Mouse (Mus musculus) lung, postnatal 10 days (tissue): ENCODE data around the gene Slc16a11.
A peak's percentile ranks its signal among the peaks of the same experiment; 100 is the strongest.

Source experiments
- DNase-seq: peaks from one replicate; pipeline ENCODE4 v3.0.0; 2021

Slc16a11 gene

DNA sequence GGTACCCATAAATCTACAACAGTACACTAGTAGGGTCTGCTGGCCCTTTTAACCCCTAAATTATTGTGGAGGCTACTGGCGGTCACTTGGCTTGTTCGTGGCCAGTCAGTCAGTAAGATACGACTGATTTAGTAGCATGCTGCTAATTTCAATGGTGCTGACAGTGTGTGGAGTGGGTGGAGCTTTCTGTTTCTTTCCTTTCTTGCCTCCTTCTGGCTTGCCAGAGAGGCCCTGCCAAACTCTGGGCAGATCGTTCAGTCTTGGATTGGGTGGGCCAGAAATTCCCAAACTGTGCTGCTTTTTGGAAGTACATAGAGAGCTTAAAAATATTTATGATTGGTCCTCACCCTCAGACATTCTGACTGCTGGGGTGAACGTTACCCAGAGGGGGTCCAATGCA is 14.6 kb downstream of the Slc16a11 start:
- no peak for DNase-seq

DNA sequence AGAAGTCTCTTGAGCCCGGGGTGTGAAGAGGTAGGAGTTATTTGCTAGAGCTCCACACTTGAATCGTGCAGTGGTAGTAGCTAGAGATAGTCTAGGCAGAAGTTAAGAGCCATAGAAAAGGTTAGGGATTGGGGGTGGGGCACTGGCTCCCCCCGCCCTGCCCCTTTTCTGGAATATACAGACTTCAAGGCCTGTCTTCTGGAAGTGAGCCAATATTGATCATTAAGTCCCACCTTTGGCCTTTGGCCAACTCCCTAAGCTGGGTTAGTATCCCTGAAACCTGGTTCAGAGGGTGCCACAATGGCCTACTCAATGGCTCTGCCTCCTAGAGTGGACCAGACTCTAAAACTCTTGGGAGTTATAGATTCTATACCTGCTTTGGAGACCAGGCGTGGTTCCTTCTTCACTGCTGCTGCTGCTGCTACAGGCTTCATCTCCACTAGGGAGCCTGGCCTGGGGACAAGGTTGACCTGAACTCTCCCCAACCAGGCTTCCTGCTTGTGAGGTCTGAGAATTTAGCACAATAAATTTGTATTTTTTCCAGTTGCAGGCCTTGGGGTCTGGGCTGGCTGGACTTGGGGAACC is 15.2 kb downstream of the Slc16a11 start:
- no peak for DNase-seq

DNA sequence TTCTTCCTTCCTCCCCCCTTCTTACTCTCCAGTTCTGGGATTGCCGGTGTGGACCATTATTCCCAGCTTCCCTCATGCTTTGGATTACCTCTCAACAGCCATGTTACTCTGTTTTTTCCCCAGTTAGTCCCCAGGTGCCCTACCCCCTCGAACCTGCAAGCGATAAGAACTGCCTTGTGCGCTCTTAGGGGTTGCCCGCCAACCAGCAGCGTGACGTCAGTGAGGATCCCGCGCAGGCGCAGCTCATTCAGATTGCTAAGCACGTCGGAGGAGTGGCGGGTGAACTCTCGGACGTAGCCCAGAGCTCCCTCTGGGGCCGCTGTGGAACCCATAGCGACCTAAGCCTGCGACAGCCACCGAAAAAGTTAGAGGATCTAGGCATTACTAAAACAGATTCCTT is 16.3 kb downstream of the Slc16a11 start:
- DNase-seq: peak; percentile 94

DNA sequence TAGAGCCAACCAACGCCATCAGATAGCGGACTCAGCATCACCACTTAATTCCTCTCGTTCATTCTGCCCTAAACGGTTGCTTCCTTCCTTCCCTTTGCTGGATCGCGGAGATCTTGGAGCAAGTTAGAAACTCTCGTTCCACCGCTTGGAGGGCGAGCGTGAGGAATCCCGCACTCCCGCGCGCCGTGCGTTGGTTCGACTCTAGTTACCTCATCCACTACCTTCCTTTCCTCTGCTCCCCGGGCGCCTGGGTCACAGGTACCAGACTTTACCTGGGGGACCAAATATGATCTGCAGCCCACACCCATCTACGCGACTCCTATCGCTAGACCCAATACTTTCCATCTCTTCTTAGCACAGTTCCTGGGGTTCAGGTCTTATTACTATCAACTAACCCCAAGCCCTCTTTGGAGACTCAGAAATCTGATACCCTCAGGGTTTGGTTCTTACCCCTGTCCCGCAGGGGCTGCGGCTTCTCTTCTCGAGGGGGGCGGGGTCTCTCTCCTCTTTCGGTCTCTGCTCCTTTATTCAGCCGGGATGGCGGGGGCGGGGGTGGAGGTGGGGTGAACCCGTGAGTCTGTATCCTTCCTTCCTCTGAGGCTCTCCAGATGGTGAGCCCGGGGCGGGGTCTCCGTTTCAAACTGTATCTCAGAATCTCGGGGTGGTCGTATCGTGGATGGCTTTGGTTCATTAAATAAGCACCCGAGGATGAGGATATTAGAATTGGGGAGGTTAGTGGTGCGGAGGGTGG is 16.9 kb downstream of the Slc16a11 start, which contains the start of gene Bcl6b:
Gene Bcl6b (minus strand): TSS at position 539 of the 751 bp plus-strand sequence.
- DNase-seq: peak; percentile 70

DNA sequence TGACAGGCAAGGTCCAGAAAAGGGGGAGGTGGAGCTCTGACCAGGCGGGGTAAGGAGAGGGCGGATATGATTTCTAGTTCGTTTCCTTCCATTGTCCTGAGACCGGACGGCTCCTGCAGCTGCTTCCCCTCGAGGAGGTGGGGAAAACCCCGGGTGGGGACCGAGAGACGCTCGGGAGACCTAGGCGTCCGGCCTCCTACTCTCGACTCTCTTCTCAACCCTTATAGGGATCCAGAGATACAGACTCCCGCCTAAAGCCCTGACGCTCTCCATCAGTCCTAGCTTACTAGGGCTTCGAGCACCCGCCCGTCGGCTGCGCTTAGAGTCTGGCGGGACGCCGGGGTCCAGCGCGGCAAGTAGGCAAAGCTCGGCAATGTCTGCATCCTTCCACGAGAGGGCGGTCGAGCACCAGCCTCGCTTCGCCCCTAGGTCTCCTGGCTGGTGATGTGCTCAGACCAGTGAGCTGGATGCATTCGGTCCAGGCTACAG is 17.7 kb downstream of the Slc16a11 start:
- peak; percentile 92 for DNase-seq

DNA sequence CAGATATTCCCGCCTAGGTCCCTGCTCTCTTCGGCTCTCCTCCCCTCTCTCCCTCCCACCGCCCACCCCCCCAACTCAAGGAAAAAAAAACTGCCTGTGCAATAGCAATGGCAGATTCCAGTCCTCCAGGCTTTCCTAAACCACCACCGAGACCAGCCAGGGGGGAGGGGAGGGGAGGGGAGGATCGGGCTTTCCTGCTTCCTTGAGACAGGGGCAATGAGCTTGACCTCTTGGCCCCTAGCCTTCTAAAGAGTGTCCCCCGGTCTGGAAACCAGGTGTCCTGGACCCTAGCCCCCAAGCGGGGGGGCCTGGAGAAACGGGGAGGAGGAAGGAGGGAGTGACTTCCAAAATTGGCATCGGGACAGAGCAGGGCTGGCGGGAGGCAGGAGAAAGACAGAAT is 20.0 kb downstream of the Slc16a11 start:
- DNase-seq: peak; percentile 73

DNA sequence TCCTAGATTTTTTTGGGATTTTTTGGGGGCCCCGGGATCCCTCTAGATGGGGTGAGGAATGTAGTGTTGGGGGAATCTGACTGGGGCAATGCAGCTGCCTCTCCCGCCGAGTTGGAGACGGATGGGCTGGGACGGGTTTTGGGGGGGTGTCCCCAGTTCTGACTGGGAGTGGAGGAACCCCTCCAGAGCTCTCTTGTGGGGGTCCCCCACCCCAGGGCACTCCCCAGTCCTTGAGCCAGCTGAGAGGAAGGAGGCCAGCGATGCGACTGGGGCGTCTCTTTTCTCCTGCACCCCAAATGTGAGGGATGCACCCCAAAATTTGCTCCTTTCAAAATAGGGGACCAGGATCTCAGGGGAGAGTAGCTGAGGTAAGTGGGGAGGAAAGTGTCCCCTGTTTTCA is 20.5 kb downstream of the Slc16a11 start:
- DNase-seq: no peak

DNA sequence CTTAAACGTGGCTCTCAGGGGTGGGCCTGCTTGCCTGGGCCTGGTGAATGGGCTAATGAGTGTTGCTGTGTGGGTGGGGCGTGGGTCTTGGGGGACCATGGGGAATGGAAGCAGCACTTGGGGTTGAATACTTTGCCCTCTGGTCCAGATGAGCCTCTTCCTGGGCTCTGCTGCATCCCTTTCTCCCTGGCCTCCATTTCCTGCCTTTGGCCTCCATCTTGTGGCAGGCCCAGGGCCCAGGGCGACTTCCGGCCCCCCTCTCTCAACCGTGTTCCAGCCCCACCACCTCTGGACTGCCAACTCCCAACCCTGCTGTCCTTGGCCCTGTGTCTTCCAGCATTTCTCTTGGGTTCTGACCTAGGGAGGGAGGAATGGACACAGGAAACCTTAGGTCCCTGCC is 21.5 kb downstream of the Slc16a11 start:
- DNase-seq: peak; percentile 79

DNA sequence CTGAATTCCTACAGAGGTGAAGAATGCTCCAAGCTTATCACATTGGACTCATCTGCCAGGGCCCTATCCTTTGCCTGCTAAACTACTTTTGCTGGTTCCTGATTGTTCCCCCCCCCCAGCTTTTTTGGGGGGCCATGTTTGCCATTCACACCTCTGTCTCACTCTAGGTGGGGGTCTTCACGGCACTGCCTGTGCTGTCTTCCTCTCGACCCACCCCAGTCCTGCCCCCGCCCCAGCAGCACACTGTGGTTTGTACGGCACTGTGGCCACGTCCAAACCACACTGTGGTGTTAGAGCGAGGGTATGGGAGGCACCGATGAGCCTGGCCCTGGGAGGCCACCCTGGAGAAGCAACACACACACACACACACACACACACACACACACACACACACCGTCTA is 21.9 kb downstream of the Slc16a11 start:
- DNase-seq: no peak

DNA sequence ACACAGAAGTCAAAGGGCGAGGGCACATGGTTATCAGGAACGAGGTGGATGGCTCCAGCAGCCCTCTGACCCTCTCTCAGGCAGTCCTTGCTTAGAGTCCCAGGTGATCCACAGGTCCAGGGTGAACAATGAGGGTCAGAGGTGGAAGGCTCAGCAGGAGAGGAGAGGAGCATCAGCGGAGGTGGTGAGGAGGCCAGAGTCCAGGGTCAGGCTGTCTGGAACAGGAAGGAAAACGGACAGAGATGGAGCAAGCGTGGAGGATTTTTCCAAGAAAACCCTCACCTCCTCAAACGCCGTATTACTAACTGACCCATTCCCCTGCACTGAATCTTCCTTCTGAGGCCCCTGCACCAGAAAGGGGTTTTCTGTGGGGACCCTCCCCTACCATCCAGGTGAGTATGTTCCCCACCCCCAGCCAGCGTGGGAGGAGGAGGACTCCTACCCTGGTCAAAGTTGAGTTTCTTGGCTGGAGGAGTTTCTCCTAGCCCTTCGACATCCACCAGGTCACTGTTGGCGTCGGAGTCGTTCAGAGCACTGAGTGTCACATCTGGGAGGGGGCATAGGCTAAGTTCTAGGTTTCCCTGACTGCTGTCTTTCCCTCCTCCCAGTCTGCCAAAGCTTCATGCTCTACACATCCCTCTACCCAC is 22.8 kb downstream of the Slc16a11 start:
- no peak for DNase-seq

DNA sequence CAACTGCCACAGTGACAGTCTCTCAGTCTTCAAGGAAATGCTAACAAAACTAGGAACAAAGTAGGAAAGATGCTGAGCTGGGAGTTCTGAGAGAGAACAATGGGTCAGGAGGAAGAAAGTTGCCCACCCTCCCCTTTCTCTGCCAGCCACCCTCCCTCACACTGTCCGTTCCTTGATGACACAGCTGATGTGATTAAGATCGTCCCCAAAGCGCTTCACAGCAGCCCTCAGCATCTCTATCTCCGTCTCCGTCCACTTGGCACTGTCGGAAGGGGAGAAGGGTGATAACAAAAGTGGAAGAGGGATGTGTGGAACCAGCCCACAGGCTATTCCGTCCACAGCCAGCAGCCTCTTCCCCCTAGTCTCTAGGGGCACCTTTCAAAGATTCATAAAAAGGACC is 24.2 kb downstream of the Slc16a11 start:
- no peak for DNase-seq

DNA sequence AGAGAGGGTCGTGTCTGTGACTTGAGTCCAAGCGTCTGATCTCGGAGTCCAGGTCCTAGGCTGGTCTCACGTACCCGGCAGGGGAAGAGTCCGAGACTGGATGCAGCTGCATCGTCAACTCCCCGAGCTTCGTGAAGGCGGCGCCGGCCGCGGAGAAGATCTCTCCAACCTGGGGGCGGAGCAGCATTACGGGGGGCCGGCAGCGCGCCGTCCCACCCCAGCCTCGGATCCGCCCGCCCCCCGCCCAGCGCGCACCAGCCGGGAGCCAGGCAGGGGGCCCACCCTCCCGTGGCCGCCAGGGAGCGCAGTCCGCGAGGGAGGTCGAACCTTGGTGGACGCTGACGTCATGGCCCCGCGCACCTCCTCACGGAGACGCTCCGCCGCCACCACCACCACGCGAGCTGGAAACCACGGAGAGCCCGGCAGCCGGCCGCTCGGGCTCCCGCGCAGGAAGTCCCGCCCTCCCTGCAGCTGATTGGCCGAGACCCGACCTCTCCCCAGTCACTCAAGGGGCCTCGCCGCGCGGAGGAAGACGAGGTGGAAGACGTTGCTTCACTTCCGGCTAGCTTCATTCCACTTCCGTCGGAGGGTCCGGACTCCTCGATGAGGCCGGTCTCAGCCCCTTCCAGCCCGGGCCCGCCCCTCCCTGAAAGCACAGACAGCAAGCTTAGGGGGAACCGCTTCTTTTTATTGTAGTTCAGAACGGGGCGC is 25.1 kb downstream of the Slc16a11 start, which contains the start of gene 0610010K14Rik:
Gene 0610010K14Rik (minus strand): TSS at position 458 of the 711 bp plus-strand sequence.
- peak; percentile 99 for DNase-seq

DNA sequence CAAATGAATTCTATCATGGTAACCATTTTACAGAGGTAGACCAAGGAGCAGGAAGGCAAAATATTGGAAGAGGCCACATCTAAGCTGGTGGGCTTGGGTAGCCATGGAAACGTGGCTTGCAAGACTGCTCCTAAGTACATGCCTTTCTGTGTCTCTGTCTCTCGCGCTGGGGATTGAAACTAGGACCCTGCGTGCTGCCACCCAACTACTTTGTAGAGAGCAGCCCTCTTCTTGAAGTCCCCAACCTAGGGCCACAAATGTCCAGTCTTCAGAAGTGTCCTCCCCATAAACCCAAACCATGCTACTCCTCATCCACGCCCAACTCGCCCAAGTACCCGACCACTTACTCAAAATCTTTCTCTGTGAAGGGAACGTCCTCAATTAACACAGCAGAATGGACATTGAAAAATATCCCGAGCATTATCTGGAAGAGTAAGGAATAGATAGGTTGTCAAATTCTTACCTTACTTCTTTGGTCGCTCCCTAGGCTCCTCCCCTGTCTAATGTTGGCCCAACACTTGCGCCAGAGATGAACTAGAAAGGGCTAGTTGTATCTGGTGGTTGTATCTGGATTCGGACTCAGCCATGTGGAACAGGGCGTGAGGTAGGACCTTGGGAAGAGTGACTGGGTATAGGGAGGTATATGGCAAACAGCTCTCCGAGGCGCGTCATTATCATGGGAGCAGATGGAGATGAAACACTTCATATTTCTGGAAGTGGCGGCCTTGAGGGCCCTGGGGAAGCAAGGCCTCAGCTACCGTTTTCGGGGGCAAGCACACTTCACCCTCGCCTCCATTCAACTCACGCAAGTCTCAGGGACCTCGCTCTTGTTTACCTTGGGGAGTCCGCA is 26.3 kb downstream of the Slc16a11 start:
- no peak for DNase-seq

DNA sequence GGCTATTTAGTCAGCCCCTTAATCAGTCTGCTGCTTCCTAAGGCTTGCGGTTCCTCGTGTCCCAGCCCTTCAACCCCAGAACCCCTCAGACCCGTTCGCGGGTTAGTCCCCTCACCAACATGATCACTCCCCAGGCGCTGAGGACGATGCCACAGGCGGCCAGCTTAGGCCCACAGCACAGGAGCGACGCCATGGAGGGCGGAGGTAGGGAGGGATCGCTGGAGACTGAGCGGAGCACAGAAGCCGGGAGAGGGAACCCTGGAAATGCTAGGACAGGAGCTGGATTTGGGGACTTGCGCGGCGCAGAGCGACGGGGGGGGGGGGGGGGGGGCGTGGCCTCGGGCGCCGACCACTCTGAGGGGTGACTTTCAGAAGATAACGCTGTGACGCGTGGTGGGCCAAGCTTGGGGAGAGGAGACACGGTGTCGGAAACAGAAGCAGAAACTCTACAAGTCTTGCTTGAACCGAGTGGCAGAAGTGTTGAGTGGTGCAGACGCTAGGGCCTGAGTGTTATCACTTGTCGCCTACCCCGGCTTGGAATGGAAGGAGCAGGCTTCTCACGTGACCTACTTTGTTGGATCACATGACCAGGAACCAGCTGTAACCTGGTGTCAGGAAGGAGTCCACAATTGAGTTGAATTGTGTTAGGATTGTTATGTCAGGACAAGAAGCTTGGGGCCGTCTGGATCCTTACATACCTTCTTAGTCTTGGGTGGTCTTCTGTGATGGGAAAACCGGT is 27.2 kb downstream of the Slc16a11 start, which contains the start of the genes Gm21988 and Rnasek:
Gene Gm21988 (minus strand): TSS at position 290 of the 739 bp plus-strand sequence.
Gene Rnasek (minus strand): TSS at position 302 of the 739 bp plus-strand sequence.
- DNase-seq: peak; percentile 90

DNA sequence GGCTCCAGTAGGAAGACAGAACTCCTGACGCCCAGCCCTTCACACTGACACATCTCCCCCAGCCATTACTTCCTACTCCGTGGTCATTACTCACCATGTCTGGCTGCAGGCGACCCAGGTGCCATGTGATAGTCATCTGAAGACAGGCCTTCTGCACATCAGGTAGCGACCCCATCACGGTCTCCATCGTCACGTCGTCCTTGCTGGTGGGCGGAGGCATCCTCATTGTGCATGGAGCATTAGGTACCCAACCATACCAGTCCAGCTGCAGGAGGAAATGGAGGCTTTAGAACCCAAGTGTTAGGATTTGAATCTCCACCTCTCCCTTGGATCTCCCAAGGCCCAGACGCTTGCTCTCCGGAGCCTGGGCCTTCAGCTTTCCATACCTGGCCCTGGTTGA is 30.0 kb downstream of the Slc16a11 start:
- no peak for DNase-seq

DNA sequence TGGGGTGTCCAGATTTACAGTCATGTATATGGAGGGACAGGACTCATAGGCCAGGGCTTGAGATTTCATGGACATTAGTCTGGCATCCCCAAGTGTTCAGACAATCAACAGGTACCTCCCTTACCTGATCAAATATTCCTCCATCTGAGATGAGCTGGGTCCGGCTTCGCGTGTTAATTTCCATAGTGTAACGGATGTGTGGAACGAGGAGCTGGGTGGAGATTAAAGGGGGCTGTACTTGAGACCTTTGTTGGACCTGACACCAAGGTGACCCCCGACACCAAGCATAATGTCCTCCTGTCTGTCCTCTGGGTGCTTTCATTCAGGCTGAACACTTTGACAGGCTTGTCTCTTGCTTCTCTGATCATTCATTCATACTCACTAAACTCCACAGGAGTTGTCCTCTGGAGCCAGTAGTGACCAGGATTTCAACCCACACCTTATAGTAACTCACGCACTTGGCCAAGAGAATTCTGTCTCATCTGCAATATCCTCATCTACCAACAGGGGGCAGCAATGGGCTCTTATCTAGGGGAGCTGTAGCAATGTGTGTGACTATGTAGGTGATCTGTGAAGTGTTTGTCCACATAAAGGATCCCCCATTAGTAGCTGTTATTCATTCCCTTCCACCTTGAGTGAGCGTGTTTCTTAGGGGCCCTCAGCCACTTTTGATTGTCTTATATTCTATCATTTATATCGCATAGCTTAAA is 34.7 kb downstream of the Slc16a11 start:
- DNase-seq: peak; percentile 84

DNA sequence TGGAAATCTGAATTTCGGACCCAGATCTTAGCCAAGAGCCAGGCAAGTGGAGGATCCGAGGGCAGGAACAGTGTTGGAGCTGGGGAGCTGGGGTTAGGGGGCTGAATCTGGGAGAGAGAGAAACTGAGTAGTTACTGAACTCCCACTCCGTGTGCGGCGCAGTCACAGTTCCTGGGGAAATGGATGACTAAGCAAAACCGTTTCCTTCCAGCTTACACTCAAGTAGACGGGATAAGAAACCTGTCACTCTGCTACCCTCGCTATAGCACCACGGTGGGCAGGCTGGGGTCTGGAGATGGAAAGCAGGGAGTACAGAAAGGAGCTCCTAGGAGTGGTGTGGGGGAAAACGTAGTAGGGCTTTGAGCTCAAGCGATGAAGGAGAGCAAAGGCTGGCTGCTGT is 37.6 kb downstream of the Slc16a11 start:
- no peak for DNase-seq

DNA sequence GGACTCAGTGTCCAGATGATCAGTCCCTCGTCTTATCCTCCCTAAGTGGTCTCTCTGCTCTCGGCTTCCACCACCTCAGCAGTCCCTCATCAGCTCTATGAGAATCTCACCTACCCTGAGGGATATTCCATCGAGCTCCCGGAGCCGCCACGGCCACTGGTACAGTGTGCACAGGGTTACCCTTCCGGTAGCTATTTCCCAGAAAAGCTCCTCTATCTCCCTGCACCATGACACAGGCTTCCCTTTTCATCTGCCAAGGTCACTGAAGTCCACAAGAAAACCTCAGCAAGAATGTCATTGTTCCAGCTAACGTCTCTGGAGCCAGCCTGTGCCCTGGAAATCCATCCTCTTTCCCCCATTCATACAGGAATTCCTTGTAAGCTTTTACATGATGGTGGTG is 39.3 kb downstream of the Slc16a11 start:
- DNase-seq: no peak

DNA sequence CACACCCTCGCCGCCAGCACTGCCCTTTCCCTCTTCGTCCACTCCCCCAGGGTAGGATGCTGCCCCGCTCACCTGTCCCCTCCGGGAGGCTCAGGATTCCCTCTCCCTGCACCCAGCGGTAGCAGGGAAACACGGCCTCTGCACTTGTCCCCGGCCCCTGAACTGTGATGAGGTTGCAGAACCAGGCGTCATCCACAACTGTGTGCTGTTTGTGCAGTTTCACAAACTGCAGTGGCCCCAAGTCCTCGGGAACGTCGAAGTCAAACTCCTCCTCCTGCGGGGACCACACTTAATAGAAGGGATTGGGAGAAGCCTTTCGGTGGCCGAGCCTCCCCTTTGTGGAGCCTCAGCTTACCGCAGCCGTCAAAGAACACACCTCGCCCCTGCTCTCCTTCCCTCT is 41.8 kb downstream of the Slc16a11 start:
- DNase-seq: no peak

DNA sequence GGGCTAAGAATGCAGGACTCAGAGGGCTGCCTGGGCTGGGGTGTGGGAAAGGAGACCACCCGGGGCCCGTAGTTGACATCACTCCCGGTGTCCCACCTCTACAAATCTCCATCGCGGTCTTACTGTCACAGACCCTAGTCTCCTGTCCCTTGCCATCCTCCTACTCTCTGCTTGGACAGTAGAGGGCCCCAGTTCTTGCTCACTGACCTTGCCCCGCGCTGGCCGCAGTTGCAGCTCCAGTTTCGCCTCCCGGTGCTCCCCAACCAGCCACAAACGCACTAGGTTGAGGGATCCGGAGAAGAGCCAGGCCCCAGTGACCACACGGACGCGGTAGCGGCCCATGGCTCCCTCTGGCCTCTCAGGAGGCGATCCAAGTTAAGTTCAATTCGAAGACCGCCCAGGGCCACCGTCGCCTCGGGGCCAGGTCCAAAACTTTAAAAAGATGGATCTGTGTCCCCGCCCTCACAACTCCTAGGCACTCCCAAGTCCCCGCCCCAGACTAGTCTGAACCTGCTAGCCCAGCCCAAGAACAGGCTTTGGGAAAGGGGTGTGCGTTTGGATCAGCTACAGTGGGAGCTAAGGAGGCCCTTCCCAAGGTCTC is 42.5 kb downstream of the Slc16a11 start, which contains the start of gene Alox12:
Gene Alox12 (minus strand): TSS at position 423 of the 601 bp plus-strand sequence.
- peak; percentile 72 for DNase-seq
